Mouse (Mus musculus): Measurements from ENCODE around the gene Erbb3.

- TF ChIP-seq CTCF (IDR thresholded peaks at IDR 0.05; ENCODE audit: control insufficient read depth, insufficient read depth, insufficient replicate concordance, low read depth, low read length) (no peak), POLR2A (IDR thresholded peaks at IDR 0.05; ENCODE audit: control insufficient read depth, low read depth, low read length) (no peak)
Observed at GRCm38 (mm10) chr10:128538340-128538870, 51.0 kb downstream of the Erbb3 start.

All from testis, adult 2 months (tissue).